Mouse (Mus musculus): ENCODE measurements at regions not wholly inside any gene's neighbourhood (a gene's known extent, or its start where the extent isn't known, plus 50 kb on each side); places are given as distances from the start of the nearest gene placed in this dataset.
A peak's percentile ranks its signal among the peaks of the same experiment; 100 is the strongest.
"Not testable (repeated sequence)": the region's sequence is repeated elsewhere in the genome, so short reads cannot be mapped to it uniquely, and the experiment has no call there.

GRCm38 (mm10) chr8:78139514-78139913 lies 73.6 kb upstream of the Ttc29 start:
- not testable (repeated sequence) for H3K27me3 ChIP-seq (replicated peaks; ENCODE audit: control insufficient read depth, insufficient read depth, low read length); H3K4me3 ChIP-seq (ENCODE audit: low read depth, low read length); H3K36me3 ChIP-seq (ENCODE audit: control insufficient read depth, insufficient read depth, low read length); ATAC-seq (ENCODE audit: low read depth); H3K9ac ChIP-seq (ENCODE audit: low read depth, low read length); H3K4me2 ChIP-seq (ENCODE audit: low read depth, low read length); H3K4me1 ChIP-seq (ENCODE audit: control insufficient read depth, insufficient read depth, low read length); H3K9me3 ChIP-seq (ENCODE audit: control insufficient read depth, low read length); H3K27ac ChIP-seq (replicated peaks; ENCODE audit: low read depth, low read length)
- 61% methylated on average over 12 of the region's 15 CpGs for WGBS
- DNase-seq (ENCODE audit: low spot score), result peak; percentile 26

GRCm38 (mm10) chr8:78147170-78147569 lies 65.9 kb upstream of the Ttc29 start:
- no peak overlapping the region for H3K4me3 ChIP-seq (ENCODE audit: low read depth, low read length)
- ATAC-seq (ENCODE audit: low read depth), result no peak
- H3K9me3 ChIP-seq (ENCODE audit: control insufficient read depth, low read length), result no peaks in the 10 kb centered on the region
- no peaks in the 10 kb centered on the region for H3K36me3 ChIP-seq (ENCODE audit: control insufficient read depth, insufficient read depth, low read length)
- H3K4me2 ChIP-seq (ENCODE audit: low read depth, low read length), result no peak overlapping the region
- 83% methylated on average over 4 of the region's 6 CpGs for WGBS
- H3K27ac ChIP-seq (replicated peaks; ENCODE audit: low read depth, low read length), result no peak overlapping the region
- no peaks in the 10 kb centered on the region for H3K4me1 ChIP-seq (ENCODE audit: control insufficient read depth, insufficient read depth, low read length)
- no peaks in the 10 kb centered on the region for H3K27me3 ChIP-seq (replicated peaks; ENCODE audit: control insufficient read depth, insufficient read depth, low read length)
- H3K9ac ChIP-seq (ENCODE audit: low read depth, low read length), result no peak overlapping the region
- DNase-seq (ENCODE audit: low spot score), result no peak

GRCm38 (mm10) chr8:78148006-78148405 lies 65.1 kb upstream of the Ttc29 start:
- DNase-seq (ENCODE audit: low spot score) (no peak), ATAC-seq (ENCODE audit: low read depth) (no peak)
- Histone ChIP-seq H3K4me3 (ENCODE audit: low read depth, low read length) (no peak overlapping the region), H3K9ac (ENCODE audit: low read depth, low read length) (no peak overlapping the region), H3K27ac (replicated peaks; ENCODE audit: low read depth, low read length) (no peak overlapping the region), H3K4me1 (ENCODE audit: control insufficient read depth, insufficient read depth, low read length) (no peaks in the 10 kb centered on the region), H3K27me3 (replicated peaks; ENCODE audit: control insufficient read depth, insufficient read depth, low read length) (no peaks in the 10 kb centered on the region), H3K36me3 (ENCODE audit: control insufficient read depth, insufficient read depth, low read length) (no peaks in the 10 kb centered on the region), H3K9me3 (ENCODE audit: control insufficient read depth, low read length) (no peaks in the 10 kb centered on the region), H3K4me2 (ENCODE audit: low read depth, low read length) (no peak overlapping the region)
- 93% methylated on average over 2 of the region's 2 CpGs for WGBS

- no peak for ATAC-seq (ENCODE audit: low read depth)
- Histone ChIP-seq H3K4me3 (ENCODE audit: low read depth, low read length) (no peak overlapping the region), H3K27me3 (replicated peaks; ENCODE audit: control insufficient read depth, insufficient read depth, low read length) (no peaks in the 10 kb centered on the region), H3K9ac (ENCODE audit: low read depth, low read length) (no peak overlapping the region), H3K4me2 (ENCODE audit: low read depth, low read length) (no peak overlapping the region), H3K9me3 (ENCODE audit: control insufficient read depth, low read length) (no peaks in the 10 kb centered on the region), H3K4me1 (ENCODE audit: control insufficient read depth, insufficient read depth, low read length) (no peaks in the 10 kb centered on the region), H3K36me3 (ENCODE audit: control insufficient read depth, insufficient read depth, low read length) (no peaks in the 10 kb centered on the region), H3K27ac (replicated peaks; ENCODE audit: low read depth, low read length) (no peak overlapping the region)
- DNase-seq (ENCODE audit: low spot score), result no peak
- WGBS, result 45% methylated on average over 8 of the region's 8 CpGs
These were observed 58.2 kb upstream of the Ttc29 start for GRCm38 (mm10) chr8:78154873-78155272.

- WGBS, result 33% methylated on average over 1 of the region's 1 CpGs
- H3K27ac ChIP-seq (replicated peaks; ENCODE audit: low read depth, low read length), result no peak overlapping the region
- no peaks in the 10 kb centered on the region for H3K36me3 ChIP-seq (ENCODE audit: control insufficient read depth, insufficient read depth, low read length)
These were observed 51.1 kb upstream of the Ttc29 start for GRCm38 (mm10) chr8:78162046-78162445.

GRCm38 (mm10) chr8:78162763-78163508 lies 50.2 kb upstream of the Ttc29 start:
- 86% methylated on average over 5 of the region's 5 CpGs for WGBS
- H3K36me3 ChIP-seq (ENCODE audit: control insufficient read depth, insufficient read depth, low read length), result no peaks in the 10 kb centered on the region
- no peak for ATAC-seq (ENCODE audit: low read depth)

More at GRCm38 (mm10) chr8:78162046-78162445, 51.1 kb upstream of the Ttc29 start:
- H3K4me3 ChIP-seq (ENCODE audit: low read depth, low read length), result no peak overlapping the region
- DNase-seq (ENCODE audit: low spot score) (peak; percentile 59), ATAC-seq (ENCODE audit: low read depth) (0 out of 2 replicates have a peak, but pooled peaks have one; percentile 33)
- H3K9me3 ChIP-seq (ENCODE audit: control insufficient read depth, low read length), result no peaks in the 10 kb centered on the region
- H3K4me1 ChIP-seq (ENCODE audit: control insufficient read depth, insufficient read depth, low read length), result 0 out of 2 replicates have a peak, but pooled peaks cover 9% of the 10 kb centered on the region
- no peak overlapping the region for H3K9ac ChIP-seq (ENCODE audit: low read depth, low read length)
- no peak overlapping the region for H3K4me2 ChIP-seq (ENCODE audit: low read depth, low read length)
- peaks cover 3% of the 10 kb centered on the region; the same call in 1 of the 2 replicates for H3K27me3 ChIP-seq (replicated peaks; ENCODE audit: control insufficient read depth, insufficient read depth, low read length)

More at GRCm38 (mm10) chr8:78162763-78163508, 50.2 kb upstream of the Ttc29 start:
- no peaks in the 10 kb centered on the region for H3K9me3 ChIP-seq (ENCODE audit: control insufficient read depth, low read length)
- no peak overlapping the region for H3K4me2 ChIP-seq (ENCODE audit: low read depth, low read length)
- no peak overlapping the region for H3K9ac ChIP-seq (ENCODE audit: low read depth, low read length)
- H3K4me3 ChIP-seq (ENCODE audit: low read depth, low read length), result no peak overlapping the region
- 0 out of 2 replicates have a peak, but pooled peaks cover 9% of the 10 kb centered on the region for H3K4me1 ChIP-seq (ENCODE audit: control insufficient read depth, insufficient read depth, low read length)
- peaks cover 3% of the 10 kb centered on the region; the same call in 1 of the 2 replicates for H3K27me3 ChIP-seq (replicated peaks; ENCODE audit: control insufficient read depth, insufficient read depth, low read length)
- H3K27ac ChIP-seq (replicated peaks; ENCODE audit: low read depth, low read length), result no peak overlapping the region
- DNase-seq (ENCODE audit: low spot score), result no peak

Data from embryonic facial prominence, embryonic 14.5 days (tissue).